Mouse (Mus musculus) spleen, adult 2 months (tissue): ENCODE results near the gene P4hb.

ENCODE experiments used
- CTCF ChIP-seq: fragments of 200-500 bp; IDR thresholded peaks from 2 replicates; pipeline ENCODE4 v1.5.1; 2011; ENCODE audit warnings: mild to moderate bottlenecking, inconsistent platforms; ENCODE audit not compliant: insufficient read depth, insufficient read length, insufficient replicate concordance; ENCODE audit errors: extremely low read depth
- POLR2A ChIP-seq: fragments of 200-500 bp; IDR thresholded peaks from 2 replicates; pipeline ENCODE4 v1.6.1; 2011; ENCODE audit warnings: low read depth, low read length, inconsistent platforms

DNA sequence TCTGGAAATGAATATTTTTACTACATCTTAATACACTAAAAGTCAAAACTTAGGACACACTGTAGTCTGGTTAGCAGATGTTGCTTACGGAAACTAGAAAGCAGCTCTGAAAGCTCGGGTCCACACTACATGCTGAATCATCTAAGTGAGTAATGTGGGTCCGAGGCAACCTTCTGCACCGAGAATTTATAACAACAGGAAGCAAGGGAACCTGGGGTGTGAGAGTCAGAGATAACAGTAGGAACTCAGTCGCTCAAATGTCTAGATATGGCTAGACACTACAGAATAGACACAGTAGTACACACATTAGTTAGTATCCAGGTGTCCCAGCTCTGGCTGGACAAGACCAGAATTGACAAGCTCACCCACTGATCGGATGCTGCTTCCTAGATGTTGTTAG is 15.5 kb upstream of the P4hb start:
- TF ChIP-seq CTCF = no peak
- no peak for TF ChIP-seq POLR2A
